Mouse (Mus musculus): ENCODE measurements around the gene Slc18b1. TPM values are rescaled to one million over a fixed set of nuclear protein-coding genes. Genes with fewer than 3 reads are reported as not detected.

The Slc18b1 gene
- polyA plus RNA-seq, 1 experiment: 7.0 TPM

DNA sequence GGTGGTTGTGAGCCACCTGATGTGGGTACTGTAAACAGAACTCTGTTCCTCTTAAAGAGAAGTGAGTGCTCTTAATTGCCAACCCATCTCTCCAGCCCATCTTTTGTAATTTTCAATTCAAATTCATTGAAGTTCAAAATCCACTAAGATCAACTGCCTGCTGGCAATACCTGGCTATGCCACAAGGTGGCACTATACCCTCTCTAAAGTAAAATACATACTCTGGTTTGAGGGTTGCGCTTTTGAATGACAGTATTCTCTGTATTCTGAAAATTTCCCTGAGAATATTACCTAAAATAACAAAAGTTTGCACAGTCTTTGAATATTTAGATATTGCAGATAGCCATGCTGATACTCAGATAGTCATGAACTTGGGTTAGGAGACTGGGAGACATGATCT, 18.4 kb downstream of the Slc18b1 start:
- Histone ChIP-seq H3ac (ENCODE audit: control insufficient read depth, insufficient read length) (no peak overlapping the region), H3K4me3 (no peak overlapping the region), H3K4me2 (ENCODE audit: low read depth) (no peak overlapping the region), H3K79me2 (ENCODE audit: control insufficient read depth, insufficient read depth) (no peaks in the 10 kb centered on the region), H3K27me3 (ENCODE audit: control insufficient read depth, insufficient read depth, insufficient read length) (no peaks in the 10 kb centered on the region), H3K36me3 (ENCODE audit: control insufficient read depth, insufficient read depth) (peaks cover under 1% of the 10 kb centered on the region)
- TF ChIP-seq MYOG (IDR thresholded peaks at IDR 0.05; ENCODE audit: control insufficient read depth in 1 of 3, insufficient read depth in 1 of 3, insufficient read length in 2 of 3, low read depth in 2 of 3): no peak
- no peak for TF ChIP-seq TCF3 (IDR thresholded peaks at IDR 0.05; ENCODE audit: insufficient read length, low read depth)
- no peak for TF ChIP-seq POLR2A (IDR thresholded peaks at IDR 0.05; ENCODE audit: insufficient read length, low read depth)
- no peak for TF ChIP-seq MYOD1 (IDR thresholded peaks at IDR 0.05; ENCODE audit: control insufficient read depth in 1 of 3, insufficient read length in 2 of 3, low read depth in 2 of 3)
- no peak for TF ChIP-seq REST (IDR thresholded peaks at IDR 0.05; ENCODE audit: insufficient read depth, insufficient read length)
- no peak for TF ChIP-seq SRF (IDR thresholded peaks at IDR 0.05; ENCODE audit: control insufficient read depth, insufficient read length, low read depth)
- TF ChIP-seq CEBPB (IDR thresholded peaks at IDR 0.05; ENCODE audit: insufficient read depth, poor library complexity, severe bottlenecking): no peak
- no peak for TF ChIP-seq E2F4 (IDR thresholded peaks at IDR 0.05; ENCODE audit: insufficient read depth)
- no peak for TF ChIP-seq POLR2AphosphoS2 (IDR thresholded peaks at IDR 0.05; ENCODE audit: insufficient read length, low read depth)
- no peak for TF ChIP-seq MAX (IDR thresholded peaks at IDR 0.05; ENCODE audit: low read depth)
- no peak for TF ChIP-seq USF1 (IDR thresholded peaks at IDR 0.05; ENCODE audit: low read depth)
- TF ChIP-seq TCF12 (IDR thresholded peaks at IDR 0.05; ENCODE audit: insufficient read depth, poor library complexity, severe bottlenecking): no peak

DNA sequence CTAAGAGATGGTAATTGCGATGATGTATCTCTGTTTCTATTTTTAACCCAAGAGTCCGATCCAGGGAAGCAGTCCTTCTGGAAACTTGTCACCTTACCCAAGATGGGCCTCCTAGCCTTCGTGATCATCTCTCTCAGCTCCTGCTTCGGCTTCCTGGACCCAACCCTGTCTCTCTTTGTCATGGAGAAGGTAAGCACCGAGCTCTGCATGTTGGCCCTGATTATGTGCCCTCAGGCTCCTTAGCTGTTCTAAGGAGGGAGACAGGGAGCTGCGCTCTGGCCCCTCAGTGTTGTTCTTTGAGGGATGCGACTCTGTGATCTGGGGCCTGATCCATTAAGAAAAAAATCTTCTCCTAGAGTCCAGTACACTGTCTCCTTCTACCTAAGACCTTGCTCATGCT, 19.5 kb downstream of the Slc18b1 start:
- Histone ChIP-seq H3K36me3 (ENCODE audit: control insufficient read depth, insufficient read depth) (peaks cover 10% of the 10 kb centered on the region), H3K4me3 (no peak overlapping the region), H3ac (ENCODE audit: control insufficient read depth, insufficient read length) (no peak overlapping the region), H3K4me2 (ENCODE audit: low read depth) (no peak overlapping the region), H3K27me3 (ENCODE audit: control insufficient read depth, insufficient read depth, insufficient read length) (no peaks in the 10 kb centered on the region), H3K79me2 (ENCODE audit: control insufficient read depth, insufficient read depth) (no peaks in the 10 kb centered on the region)
- TF ChIP-seq TCF12 (IDR thresholded peaks at IDR 0.05; ENCODE audit: insufficient read depth, poor library complexity, severe bottlenecking) (no peak), CEBPB (IDR thresholded peaks at IDR 0.05; ENCODE audit: insufficient read depth, poor library complexity, severe bottlenecking) (no peak), REST (IDR thresholded peaks at IDR 0.05; ENCODE audit: insufficient read depth, insufficient read length) (no peak), MYOD1 (IDR thresholded peaks at IDR 0.05; ENCODE audit: control insufficient read depth in 1 of 3, insufficient read length in 2 of 3, low read depth in 2 of 3) (no peak), POLR2AphosphoS2 (IDR thresholded peaks at IDR 0.05; ENCODE audit: insufficient read length, low read depth) (no peak), MAX (IDR thresholded peaks at IDR 0.05; ENCODE audit: low read depth) (no peak), USF1 (IDR thresholded peaks at IDR 0.05; ENCODE audit: low read depth) (no peak), SRF (IDR thresholded peaks at IDR 0.05; ENCODE audit: control insufficient read depth, insufficient read length, low read depth) (no peak), POLR2A (IDR thresholded peaks at IDR 0.05; ENCODE audit: insufficient read length, low read depth) (no peak), MYOG (IDR thresholded peaks at IDR 0.05; ENCODE audit: control insufficient read depth in 1 of 3, insufficient read depth in 1 of 3, insufficient read length in 2 of 3, low read depth in 2 of 3) (no peak), E2F4 (IDR thresholded peaks at IDR 0.05; ENCODE audit: insufficient read depth) (no peak), TCF3 (IDR thresholded peaks at IDR 0.05; ENCODE audit: insufficient read length, low read depth) (no peak)

DNA sequence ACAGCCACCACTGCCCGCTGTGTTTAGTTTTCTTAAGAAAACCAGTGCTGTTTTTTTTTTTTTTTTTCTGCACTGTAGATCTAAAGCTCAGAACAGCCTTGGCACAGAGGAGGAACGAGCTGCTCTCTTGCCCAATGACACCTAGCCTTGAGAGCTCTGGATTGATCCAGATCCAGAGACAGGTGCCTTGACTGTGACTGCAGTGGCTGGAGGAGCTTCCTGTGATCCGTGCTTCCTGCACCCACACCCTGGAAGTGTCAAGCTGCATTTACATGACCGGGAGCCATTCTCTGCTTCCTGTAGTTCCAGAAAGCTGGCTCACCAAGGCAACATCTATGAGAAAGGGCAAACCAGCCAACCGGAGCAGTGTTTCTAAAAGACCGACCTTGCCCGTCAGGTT, 29.7 kb downstream of the Slc18b1 start:
- H3K79me2 ChIP-seq (ENCODE audit: control insufficient read depth, insufficient read depth): no peaks in the 10 kb centered on the region
- peaks cover 15% of the 10 kb centered on the region for H3K36me3 ChIP-seq (ENCODE audit: control insufficient read depth, insufficient read depth)
- H3K4me2 ChIP-seq (ENCODE audit: low read depth): no peak overlapping the region
- H3K27me3 ChIP-seq (ENCODE audit: control insufficient read depth, insufficient read depth, insufficient read length): no peaks in the 10 kb centered on the region
- TF ChIP-seq TCF12 (IDR thresholded peaks at IDR 0.05; ENCODE audit: insufficient read depth, poor library complexity, severe bottlenecking): no peak
- no peak for TF ChIP-seq POLR2A (IDR thresholded peaks at IDR 0.05; ENCODE audit: insufficient read length, low read depth)
- no peak for TF ChIP-seq MYOG (IDR thresholded peaks at IDR 0.05; ENCODE audit: control insufficient read depth in 1 of 3, insufficient read depth in 1 of 3, insufficient read length in 2 of 3, low read depth in 2 of 3)
- TF ChIP-seq SRF (IDR thresholded peaks at IDR 0.05; ENCODE audit: control insufficient read depth, insufficient read length, low read depth): no peak
- TF ChIP-seq MYOD1 (IDR thresholded peaks at IDR 0.05; ENCODE audit: control insufficient read depth in 1 of 3, insufficient read length in 2 of 3, low read depth in 2 of 3): no peak
- no peak for TF ChIP-seq POLR2AphosphoS2 (IDR thresholded peaks at IDR 0.05; ENCODE audit: insufficient read length, low read depth)
- TF ChIP-seq REST (IDR thresholded peaks at IDR 0.05; ENCODE audit: insufficient read depth, insufficient read length): no peak
- no peak for TF ChIP-seq USF1 (IDR thresholded peaks at IDR 0.05; ENCODE audit: low read depth)
- no peak for TF ChIP-seq TCF3 (IDR thresholded peaks at IDR 0.05; ENCODE audit: insufficient read length, low read depth)
- TF ChIP-seq E2F4 (IDR thresholded peaks at IDR 0.05; ENCODE audit: insufficient read depth): no peak
- TF ChIP-seq MAX (IDR thresholded peaks at IDR 0.05; ENCODE audit: low read depth): no peak
- TF ChIP-seq CEBPB (IDR thresholded peaks at IDR 0.05; ENCODE audit: insufficient read depth, poor library complexity, severe bottlenecking): no peak
- no peak overlapping the region for H3ac ChIP-seq (ENCODE audit: control insufficient read depth, insufficient read length)
- no peak overlapping the region for H3K4me3 ChIP-seq

DNA sequence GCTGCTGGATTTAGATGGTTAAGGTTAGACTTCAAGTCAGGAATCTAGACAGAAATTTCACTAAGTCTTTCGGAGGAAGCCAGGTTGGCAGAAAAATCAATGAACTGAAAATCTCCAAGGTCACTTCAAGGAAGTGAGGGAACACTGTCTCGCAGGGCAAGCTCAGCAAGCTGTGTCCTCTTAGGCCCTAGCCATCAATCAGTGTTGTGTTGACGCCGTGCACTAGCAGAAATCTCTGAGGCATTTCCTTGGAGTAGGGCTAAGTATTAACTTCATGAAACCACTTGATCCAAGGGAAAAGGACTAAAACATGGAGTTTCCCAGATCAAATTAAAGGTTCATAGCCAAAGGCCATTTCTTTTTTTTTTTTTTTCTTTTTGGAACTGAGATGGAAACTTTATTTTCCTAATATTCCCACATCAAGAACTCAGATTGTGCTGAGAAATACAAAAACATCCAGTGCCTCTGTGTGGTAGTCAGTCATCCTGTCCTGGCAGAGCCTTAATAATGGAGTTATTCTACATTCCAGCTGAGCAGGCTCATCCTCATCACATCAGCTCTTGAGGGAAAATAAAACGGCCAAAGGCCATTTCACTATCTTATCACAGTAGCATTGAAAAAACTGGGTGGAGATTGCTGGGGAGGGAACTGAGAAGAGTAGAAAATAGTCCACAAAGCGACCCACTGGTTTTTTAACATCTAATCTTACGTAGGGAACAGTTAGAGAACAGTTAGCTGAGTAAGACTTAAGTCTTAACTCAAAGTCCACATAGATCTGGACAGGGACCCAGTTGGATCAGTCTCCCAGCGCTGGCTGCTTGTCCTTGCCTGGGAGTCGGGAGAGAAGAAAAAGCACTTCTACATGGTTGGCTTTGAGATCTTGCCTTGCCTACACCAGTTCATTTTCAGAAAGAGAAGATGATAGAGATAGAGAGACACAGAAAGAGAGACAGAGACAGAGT, 39.5 kb downstream of the Slc18b1 start:
- H3K4me3 ChIP-seq: no peak overlapping the region
- no peak for TF ChIP-seq MYOD1 (IDR thresholded peaks at IDR 0.05; ENCODE audit: control insufficient read depth in 1 of 3, insufficient read length in 2 of 3, low read depth in 2 of 3)
- no peak for TF ChIP-seq POLR2AphosphoS2 (IDR thresholded peaks at IDR 0.05; ENCODE audit: insufficient read length, low read depth)
- no peak for TF ChIP-seq CEBPB (IDR thresholded peaks at IDR 0.05; ENCODE audit: insufficient read depth, poor library complexity, severe bottlenecking)
- TF ChIP-seq MYOG (IDR thresholded peaks at IDR 0.05; ENCODE audit: control insufficient read depth in 1 of 3, insufficient read depth in 1 of 3, insufficient read length in 2 of 3, low read depth in 2 of 3): no peak
- TF ChIP-seq SRF (IDR thresholded peaks at IDR 0.05; ENCODE audit: control insufficient read depth, insufficient read length, low read depth): no peak
- no peak for TF ChIP-seq USF1 (IDR thresholded peaks at IDR 0.05; ENCODE audit: low read depth)
- no peak for TF ChIP-seq POLR2A (IDR thresholded peaks at IDR 0.05; ENCODE audit: insufficient read length, low read depth)
- TF ChIP-seq TCF3 (IDR thresholded peaks at IDR 0.05; ENCODE audit: insufficient read length, low read depth): no peak
- no peak for TF ChIP-seq TCF12 (IDR thresholded peaks at IDR 0.05; ENCODE audit: insufficient read depth, poor library complexity, severe bottlenecking)
- no peak for TF ChIP-seq E2F4 (IDR thresholded peaks at IDR 0.05; ENCODE audit: insufficient read depth)
- TF ChIP-seq REST (IDR thresholded peaks at IDR 0.05; ENCODE audit: insufficient read depth, insufficient read length): no peak
- TF ChIP-seq MAX (IDR thresholded peaks at IDR 0.05; ENCODE audit: low read depth): no peak
- H3K27me3 ChIP-seq (ENCODE audit: control insufficient read depth, insufficient read depth, insufficient read length): no peaks in the 10 kb centered on the region
- no peak overlapping the region for H3K4me2 ChIP-seq (ENCODE audit: low read depth)
- no peak overlapping the region for H3ac ChIP-seq (ENCODE audit: control insufficient read depth, insufficient read length)
- H3K36me3 ChIP-seq (ENCODE audit: control insufficient read depth, insufficient read depth): no peaks in the 10 kb centered on the region
- no peaks in the 10 kb centered on the region for H3K79me2 ChIP-seq (ENCODE audit: control insufficient read depth, insufficient read depth)

Measured in myocyte (in vitro differentiated cells).